Mouse (Mus musculus) limb, embryonic 15.5 days (tissue): ENCODE data around the gene Mertk. TPM values are rescaled to one million over a fixed set of nuclear protein-coding genes. Genes with fewer than 3 reads are reported as not detected.

Source experiments
- ATAC-seq: fragments of 200-750 bp; cut with Nextera tagmentation; 2 replicates; pipeline ENCODE4 v1.8.0; 2017; ENCODE audit warnings: low read depth, moderate TSS enrichment; ENCODE audit not compliant: insufficient number of reproducible peaks, low FRiP score, low TSS enrichment
- H3K27ac ChIP-seq: fragments of 300-500 bp; sonication (generic); 2 replicates; pipeline ENCODE4 v1.5.1; 2015; ENCODE audit warnings: moderate library complexity, mild to moderate bottlenecking, inconsistent platforms
- H3K27me3 ChIP-seq: fragments of 300-500 bp; sonication (generic); 2 replicates; pipeline ENCODE4 v1.6.1; 2015; ENCODE audit warnings: inconsistent platforms
- H3K36me3 ChIP-seq: fragments of 300-500 bp; sonication (generic); 2 replicates; pipeline ENCODE4 v1.6.1; 2015; ENCODE audit warnings: inconsistent platforms
- H3K4me1 ChIP-seq: fragments of 300-500 bp; sonication (generic); 2 replicates; pipeline ENCODE4 v1.6.1; 2015; ENCODE audit warnings: inconsistent platforms
- H3K4me2 ChIP-seq: fragments of 300-500 bp; sonication (generic); 2 replicates; pipeline ENCODE4 v1.6.1; 2015; ENCODE audit warnings: mild to moderate bottlenecking, inconsistent platforms
- H3K4me3 ChIP-seq: fragments of 300-500 bp; sonication (generic); 2 replicates; pipeline ENCODE4 v1.5.1; 2015; ENCODE audit warnings: mild to moderate bottlenecking, inconsistent platforms
- H3K9ac ChIP-seq: fragments of 300-500 bp; sonication (generic); 2 replicates; pipeline ENCODE4 v1.6.1; 2015; ENCODE audit warnings: inconsistent platforms
- H3K9me3 ChIP-seq: fragments of 300-500 bp; sonication (generic); 2 replicates; pipeline ENCODE4 v1.6.1; 2016; ENCODE audit warnings: inconsistent platforms
- WGBS: fragments of 180-500 bp; shearing (Covaris S2); methylation state at CpG from one replicate; pipeline ENCODE4 v1.1.7; 2015; 5-methylcytosine and 5-hydroxymethylcytosine counted together
- polyA plus RNA-seq: library from polyadenylated mRNA; unstranded; fragments of >200 nt; fragmentation: Nextera tagmentation; extraction: Ambion mirVana; gene quantifications from 2 replicates; pipeline ENCODE4 v1.2.1, GENCODE M21; 2015

Mertk gene
- polyA plus RNA-seq, 1 experiment from 2014 or later = 10.7 TPM

DNA sequence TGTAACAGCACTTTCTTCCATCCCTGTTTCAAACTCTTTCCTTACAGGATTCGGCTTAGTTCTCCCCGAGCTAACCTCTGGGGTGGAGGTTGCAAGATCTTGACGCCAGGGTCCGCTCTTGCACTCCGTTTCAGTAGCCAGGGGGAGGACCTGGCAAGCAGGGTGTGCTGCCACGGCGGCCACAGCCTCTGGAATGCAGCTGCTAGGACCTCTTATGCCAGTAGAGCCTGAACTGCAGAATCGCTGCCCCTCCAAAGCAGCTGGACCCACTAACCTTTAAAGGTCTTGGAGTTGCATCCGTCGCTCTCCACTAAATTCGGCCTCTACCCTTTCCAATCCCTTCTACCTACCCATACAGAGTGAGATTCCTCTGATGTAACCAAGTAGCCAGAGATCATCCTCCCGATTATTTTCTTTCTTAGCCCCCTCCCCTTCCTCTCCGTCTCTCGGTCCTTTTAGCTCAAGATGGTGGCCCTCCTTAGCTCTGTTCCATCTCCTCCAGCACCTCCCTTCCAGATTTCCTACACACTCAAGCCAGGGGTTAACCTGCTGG lies 540 bp upstream of the Mertk start:
- Histone ChIP-seq H3K27ac (peak overlapping the region; percentile 95), H3K27me3 (no peaks in the 10 kb centered on the region), H3K4me1 (peaks cover 9% of the 10 kb centered on the region), H3K4me2 (peak overlapping the region; percentile 63), H3K36me3 (no peaks in the 10 kb centered on the region), H3K9me3 (no peaks in the 10 kb centered on the region), H3K4me3 (peak overlapping the region; percentile 61), H3K9ac (peak overlapping the region; percentile 33; the same call in 1 of the 2 replicates)
- 0% methylated on average over 14 of the region's 14 CpGs for WGBS
- ATAC-seq = peak; percentile 83

GRCm38 (mm10) chr2:128699201-128699885 lies 587 bp downstream of the Mertk start:
- Histone ChIP-seq H3K9me3 (no peaks in the 10 kb centered on the region), H3K4me3 (peak overlapping the region; percentile 61), H3K9ac (peak overlapping the region; percentile 57), H3K36me3 (no peaks in the 10 kb centered on the region), H3K4me1 (peaks cover 9% of the 10 kb centered on the region), H3K4me2 (peak overlapping the region; percentile 63), H3K27ac (peak overlapping the region; percentile 95), H3K27me3 (no peaks in the 10 kb centered on the region)
- no peak; the same call in 1 of the 2 replicates for ATAC-seq
- 1% methylated on average over 24 of the region's 24 CpGs for WGBS

DNA sequence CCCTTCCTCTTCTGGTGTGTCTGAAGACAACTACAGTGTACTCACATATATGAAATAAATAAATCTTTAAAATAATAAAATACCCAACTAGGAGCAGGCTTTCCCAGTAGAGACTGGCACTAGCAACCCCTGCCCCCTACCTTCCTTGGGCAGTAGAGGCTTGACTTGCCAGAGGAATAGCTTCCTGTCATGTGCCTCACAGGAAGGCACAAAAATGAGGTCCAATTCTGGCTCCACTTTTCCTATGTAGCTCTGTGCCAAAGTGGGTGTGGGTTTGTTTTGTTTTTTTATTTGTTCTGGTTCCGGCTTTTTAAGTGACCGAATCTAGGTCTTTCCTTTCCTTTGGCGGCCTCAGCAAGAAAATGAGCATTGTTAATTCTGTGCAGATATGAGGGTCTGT lies 5.7 kb downstream of the Mertk start:
- ATAC-seq = no peak
- H3K36me3 ChIP-seq = 0 out of 2 replicates have a peak, but pooled peaks cover 3% of the 10 kb centered on the region
- peaks cover 18% of the 10 kb centered on the region for H3K4me1 ChIP-seq
- no peak overlapping the region for H3K9ac ChIP-seq
- H3K4me2 ChIP-seq = no peak overlapping the region
- 88% methylated on average over 3 of the region's 3 CpGs for WGBS
- H3K4me3 ChIP-seq = no peak overlapping the region
- H3K27ac ChIP-seq = no peak overlapping the region
- no peaks in the 10 kb centered on the region for H3K27me3 ChIP-seq
- H3K9me3 ChIP-seq = no peaks in the 10 kb centered on the region

- WGBS = 16% methylated on average over 6 of the region's 6 CpGs
- H3K27ac ChIP-seq = peak overlapping the region; percentile 59; the same call in 1 of the 2 replicates
- H3K9me3 ChIP-seq = no peaks in the 10 kb centered on the region
- no peak overlapping the region for H3K4me2 ChIP-seq
- H3K27me3 ChIP-seq = no peaks in the 10 kb centered on the region
- peaks cover 41% of the 10 kb centered on the region for H3K4me1 ChIP-seq
- no peak overlapping the region for H3K4me3 ChIP-seq
- no peak overlapping the region for H3K9ac ChIP-seq
- ATAC-seq = 0 out of 2 replicates have a peak, but pooled peaks have one; percentile 22
- 0 out of 2 replicates have a peak, but pooled peaks cover 3% of the 10 kb centered on the region for H3K36me3 ChIP-seq
Observed at GRCm38 (mm10) chr2:128709264-128709663, 10.5 kb downstream of the Mertk start.

GRCm38 (mm10) chr2:128710609-128711008 lies 11.9 kb downstream of the Mertk start:
- no peaks in the 10 kb centered on the region for H3K27me3 ChIP-seq
- H3K36me3 ChIP-seq = 0 out of 2 replicates have a peak, but pooled peaks cover 2% of the 10 kb centered on the region
- no peak overlapping the region for H3K4me3 ChIP-seq
- ATAC-seq = no peak
- H3K4me2 ChIP-seq = no peak overlapping the region
- no peak overlapping the region for H3K9ac ChIP-seq
- no peaks in the 10 kb centered on the region for H3K9me3 ChIP-seq
- WGBS = 45% methylated on average over 6 of the region's 6 CpGs
- peak overlapping the region; percentile 59; the same call in 1 of the 2 replicates for H3K27ac ChIP-seq
- peaks cover 53% of the 10 kb centered on the region for H3K4me1 ChIP-seq

GRCm38 (mm10) chr2:128712940-128713339 lies 14.2 kb downstream of the Mertk start:
- H3K36me3 ChIP-seq = 0 out of 2 replicates have a peak, but pooled peaks cover 4% of the 10 kb centered on the region
- H3K9me3 ChIP-seq = no peaks in the 10 kb centered on the region
- no peak overlapping the region for H3K9ac ChIP-seq
- H3K27me3 ChIP-seq = no peaks in the 10 kb centered on the region
- H3K4me3 ChIP-seq = no peak overlapping the region
- WGBS = 29% methylated on average over 6 of the region's 6 CpGs
- H3K4me1 ChIP-seq = peaks cover 73% of the 10 kb centered on the region
- 0 out of 2 replicates have a peak overlapping the region, but pooled peaks have one; percentile 19 for H3K4me2 ChIP-seq
- no peak for ATAC-seq
- peak overlapping the region; percentile 92 for H3K27ac ChIP-seq

GRCm38 (mm10) chr2:128713548-128714003 lies 14.8 kb downstream of the Mertk start:
- H3K9me3 ChIP-seq = no peaks in the 10 kb centered on the region
- H3K9ac ChIP-seq = no peak overlapping the region
- H3K27ac ChIP-seq = peak overlapping the region; percentile 92
- 0 out of 2 replicates have a peak, but pooled peaks cover 4% of the 10 kb centered on the region for H3K36me3 ChIP-seq
- no peak overlapping the region for H3K4me3 ChIP-seq
- no peaks in the 10 kb centered on the region for H3K27me3 ChIP-seq
- peaks cover 79% of the 10 kb centered on the region for H3K4me1 ChIP-seq
- WGBS = 16% methylated on average over 5 of the region's 5 CpGs
- peak; percentile 84 for ATAC-seq
- H3K4me2 ChIP-seq = peak overlapping the region; percentile 19

GRCm38 (mm10) chr2:128714724-128715241 lies 16.0 kb downstream of the Mertk start:
- no peak overlapping the region for H3K9ac ChIP-seq
- ATAC-seq = no peak
- H3K4me3 ChIP-seq = no peak overlapping the region
- H3K4me2 ChIP-seq = no peak overlapping the region; the same call in 1 of the 2 replicates
- H3K4me1 ChIP-seq = peaks cover 71% of the 10 kb centered on the region
- H3K27ac ChIP-seq = peak overlapping the region; percentile 92
- 33% methylated on average over 7 of the region's 7 CpGs for WGBS
- H3K36me3 ChIP-seq = 0 out of 2 replicates have a peak, but pooled peaks cover 4% of the 10 kb centered on the region
- no peaks in the 10 kb centered on the region for H3K9me3 ChIP-seq
- no peaks in the 10 kb centered on the region for H3K27me3 ChIP-seq

DNA sequence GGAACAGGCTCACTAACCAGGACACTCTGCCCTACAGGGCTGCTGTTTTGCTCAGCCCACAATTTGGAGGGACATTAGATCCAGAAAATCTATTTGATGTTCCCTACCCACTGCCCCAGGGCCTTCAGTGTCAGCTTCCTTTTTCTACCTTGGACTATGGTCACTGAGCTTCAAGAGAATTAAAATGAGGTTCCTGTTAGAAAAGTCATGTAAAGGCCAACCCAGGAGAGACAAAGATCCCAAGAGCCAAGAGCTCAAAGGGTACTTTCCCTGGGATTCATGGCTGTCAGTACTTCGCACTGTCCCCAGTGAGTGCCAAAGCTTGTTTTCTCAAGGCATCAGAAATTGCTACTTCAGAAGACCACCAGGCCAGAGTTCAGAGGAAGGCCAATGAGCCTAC lies 17.2 kb downstream of the Mertk start:
- 0 out of 2 replicates have a peak, but pooled peaks cover 8% of the 10 kb centered on the region for H3K36me3 ChIP-seq
- H3K4me1 ChIP-seq = peaks cover 59% of the 10 kb centered on the region
- H3K9me3 ChIP-seq = 0 out of 2 replicates have a peak, but pooled peaks cover 4% of the 10 kb centered on the region
- no peak overlapping the region for H3K9ac ChIP-seq
- no peak overlapping the region for H3K27ac ChIP-seq
- H3K27me3 ChIP-seq = no peaks in the 10 kb centered on the region
- ATAC-seq = no peak
- no peak overlapping the region for H3K4me3 ChIP-seq
- 94% methylated on average over 1 of the region's 1 CpGs for WGBS
- no peak overlapping the region for H3K4me2 ChIP-seq

- Histone ChIP-seq H3K27ac (no peak overlapping the region), H3K9ac (no peak overlapping the region), H3K36me3 (0 out of 2 replicates have a peak, but pooled peaks cover 10% of the 10 kb centered on the region), H3K4me2 (no peak overlapping the region), H3K4me1 (peaks cover 39% of the 10 kb centered on the region), H3K27me3 (no peaks in the 10 kb centered on the region), H3K4me3 (no peak overlapping the region), H3K9me3 (0 out of 2 replicates have a peak, but pooled peaks cover 4% of the 10 kb centered on the region)
- ATAC-seq = no peak
- WGBS = 75% methylated on average over 2 of the region's 2 CpGs
Observed at GRCm38 (mm10) chr2:128719380-128719779, 20.6 kb downstream of the Mertk start.

DNA sequence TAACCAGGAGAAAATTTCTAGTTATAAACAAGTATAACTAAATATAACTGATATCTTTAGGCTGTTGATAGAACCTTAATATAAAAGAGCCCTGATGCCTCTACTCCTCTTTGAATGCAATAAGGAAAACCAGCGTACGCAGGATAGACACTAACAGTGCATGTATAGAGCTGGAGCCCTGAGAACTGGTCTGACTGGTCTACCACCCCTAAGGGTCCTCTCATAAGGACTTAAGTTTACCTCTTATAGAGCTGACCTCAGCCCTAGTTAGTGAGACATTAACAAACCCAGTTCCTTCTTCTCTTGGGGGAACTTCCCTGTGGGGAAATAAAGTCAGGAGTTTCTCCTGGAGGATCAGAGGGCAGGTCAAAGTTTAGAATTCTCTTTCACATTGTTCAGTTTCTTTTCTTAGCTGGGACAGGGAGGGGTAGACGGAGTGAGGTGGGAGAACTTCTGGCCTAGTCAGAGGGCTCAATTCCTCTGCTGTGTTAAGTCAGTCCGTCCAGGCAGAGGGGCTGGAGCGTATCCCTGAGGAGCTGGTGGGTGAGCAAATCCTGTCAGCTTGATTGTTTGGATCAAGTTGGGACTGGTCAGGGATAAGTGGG lies 23.5 kb downstream of the Mertk start:
- ATAC-seq = no peak
- Histone ChIP-seq H3K9ac (no peak overlapping the region), H3K4me2 (no peak overlapping the region), H3K4me1 (peaks cover 16% of the 10 kb centered on the region), H3K4me3 (no peak overlapping the region), H3K27ac (no peak overlapping the region), H3K9me3 (0 out of 2 replicates have a peak, but pooled peaks cover 4% of the 10 kb centered on the region), H3K27me3 (no peaks in the 10 kb centered on the region), H3K36me3 (0 out of 2 replicates have a peak, but pooled peaks cover 6% of the 10 kb centered on the region)
- 76% methylated on average over 5 of the region's 5 CpGs for WGBS
